Mouse (Mus musculus): ENCODE results near the gene Jaml.

GRCm38 (mm10) chr9:45120567-45120966, 41.6 kb downstream of the Jaml start:
- TF ChIP-seq CTCF (IDR thresholded peaks at IDR 0.05 in 2 of 3, conservative IDR thresholded peaks at IDR 0.05 in 1 of 3; ENCODE audit: control insufficient read depth in 1 of 3, insufficient read depth in 1 of 3, low read depth in 2 of 3, low read length in 3 of 3, poor library complexity in 1 of 3, severe bottlenecking in 1 of 3), result no peak
- no peak for TF ChIP-seq MXI1 (IDR thresholded peaks at IDR 0.05; ENCODE audit: low read depth, low read length)
- TF ChIP-seq POLR2A (IDR thresholded peaks at IDR 0.05; ENCODE audit: control insufficient read depth in 1 of 2, insufficient read depth in 1 of 2, low read depth in 1 of 2, low read length in 2 of 2, poor library complexity in 1 of 2), result no peak
- TF ChIP-seq ZNF384 (IDR thresholded peaks at IDR 0.05; ENCODE audit: low read depth, low read length), result no peak
- no peak for TF ChIP-seq SIN3A (IDR thresholded peaks at IDR 0.05; ENCODE audit: low read length)
- TF ChIP-seq ZKSCAN1 (IDR thresholded peaks at IDR 0.05; ENCODE audit: low read depth, low read length), result no peak
- TF ChIP-seq EP300 (IDR thresholded peaks at IDR 0.05; ENCODE audit: low read depth in 1 of 2, low read length in 2 of 2), result no peak
- no peak for TF ChIP-seq BHLHE40 (IDR thresholded peaks at IDR 0.05; ENCODE audit: borderline replicate concordance, low read depth, low read length)
- TF ChIP-seq MAX (IDR thresholded peaks at IDR 0.05; ENCODE audit: low read length), result no peak
- TF ChIP-seq USF2 (IDR thresholded peaks at IDR 0.05; ENCODE audit: borderline replicate concordance in 1 of 2, insufficient read depth in 1 of 2, low read depth in 1 of 2, low read length in 2 of 2), result no peak
- no peak for TF ChIP-seq SMC3 (IDR thresholded peaks at IDR 0.05; ENCODE audit: low read depth, low read length)
